Mouse (Mus musculus) spleen, adult 2 months (tissue): ENCODE data around the gene Nup107. TPM values are rescaled to one million over a fixed set of nuclear protein-coding genes. Genes with fewer than 3 reads are reported as not detected.

Experiments
- DNase-seq, 2 experiments: peaks; one replicate each; pipeline versions ENCODE4 v3.0.0 to v3.0.0-alpha.2; 2012 to 2021; ENCODE audit warnings: low spot score in 2 of 2, low read depth in 1 of 2
- H3K27ac ChIP-seq: fragments of 200-500 bp; 2 replicates; pipeline ENCODE4 v1.5.1; 2012; ENCODE audit warnings: low read length, inconsistent platforms; ENCODE audit not compliant: insufficient read depth
- H3K27me3 ChIP-seq: fragments of 200-500 bp; 2 replicates; pipeline ENCODE4 v1.6.1; 2012; ENCODE audit warnings: mild to moderate bottlenecking, moderate library complexity, low read length, inconsistent platforms; ENCODE audit not compliant: control insufficient read depth, insufficient read depth
- H3K36me3 ChIP-seq: fragments of 200-500 bp; 2 replicates; pipeline ENCODE4 v1.6.1; 2012; ENCODE audit warnings: mild to moderate bottlenecking, low read length, inconsistent platforms; ENCODE audit not compliant: control insufficient read depth, insufficient read depth
- H3K4me1 ChIP-seq: fragments of 200-500 bp; 2 replicates; pipeline ENCODE4 v1.6.1; 2011; ENCODE audit warnings: inconsistent platforms; ENCODE audit not compliant: control insufficient read depth, insufficient read depth, insufficient read length
- H3K4me3 ChIP-seq: fragments of 200-500 bp; 2 replicates; pipeline ENCODE4 v1.5.1; 2011; ENCODE audit warnings: mild to moderate bottlenecking, inconsistent platforms; ENCODE audit not compliant: insufficient read depth, insufficient read length; ENCODE audit errors: extremely low read depth
- CTCF ChIP-seq: fragments of 200-500 bp; IDR thresholded peaks from 2 replicates; pipeline ENCODE4 v1.5.1; 2011; ENCODE audit warnings: mild to moderate bottlenecking, inconsistent platforms; ENCODE audit not compliant: insufficient read depth, insufficient read length, insufficient replicate concordance; ENCODE audit errors: extremely low read depth
- POLR2A ChIP-seq: fragments of 200-500 bp; IDR thresholded peaks from 2 replicates; pipeline ENCODE4 v1.6.1; 2011; ENCODE audit warnings: low read depth, low read length, inconsistent platforms
- WGBS: fragments of 180-500 bp; shearing (Covaris S2); methylation state at CpG from one replicate; pipeline ENCODE4 v1.1.7; 2018; 5-methylcytosine and 5-hydroxymethylcytosine counted together
- polyA plus RNA-seq: library from polyadenylated mRNA; depleted of rRNA; stranded (reverse); fragments of >200 nt; gene quantifications from 2 replicates; pipeline ENCODE4 v1.2.3, GENCODE M21; 2012

Nup107 gene
- polyA plus RNA-seq, 1 experiment, result 5.8 TPM

- Histone ChIP-seq H3K36me3 (no peaks in the 10 kb centered on the region), H3K4me3 (no peak overlapping the region), H3K4me1 (no peaks in the 10 kb centered on the region), H3K27me3 (no peaks in the 10 kb centered on the region), H3K27ac (no peak overlapping the region)
- DNase-seq, result no peak
- WGBS, result 92% methylated on average over 12 of the region's 12 CpGs
- TF ChIP-seq POLR2A, result no peak
- TF ChIP-seq CTCF, result no peak
Measured at GRCm38 (mm10) chr10:117797106-117797505, 4.6 kb upstream of the Nup107 start.

- 95% methylated on average over 7 of the region's 7 CpGs for WGBS
- H3K4me1 ChIP-seq, result no peaks in the 10 kb centered on the region
- no peak overlapping the region for H3K27ac ChIP-seq
- no peak for DNase-seq
- no peaks in the 10 kb centered on the region for H3K36me3 ChIP-seq
- no peak for TF ChIP-seq CTCF
- H3K4me3 ChIP-seq, result no peak overlapping the region
- no peaks in the 10 kb centered on the region for H3K27me3 ChIP-seq
Measured at GRCm38 (mm10) chr10:117796181-117796580, 3.7 kb upstream of the Nup107 start.

GRCm38 (mm10) chr10:117795206-117795605 is 2.7 kb upstream of the Nup107 start:
- no peak for TF ChIP-seq CTCF
- no peak for TF ChIP-seq POLR2A
- no peak overlapping the region for H3K4me3 ChIP-seq
- H3K4me1 ChIP-seq, result no peaks in the 10 kb centered on the region
- DNase-seq, result no peak
- H3K36me3 ChIP-seq, result no peaks in the 10 kb centered on the region
- 90% methylated on average over 4 of the region's 4 CpGs for WGBS
- no peak overlapping the region; the same call in 1 of the 2 replicates for H3K27ac ChIP-seq
- H3K27me3 ChIP-seq, result no peaks in the 10 kb centered on the region

- no peak overlapping the region for H3K27ac ChIP-seq
- TF ChIP-seq POLR2A (no peak), CTCF (no peak)
- no peaks in the 10 kb centered on the region for H3K4me1 ChIP-seq
- no peaks in the 10 kb centered on the region for H3K36me3 ChIP-seq
- 75% methylated on average over 11 of the region's 11 CpGs for WGBS
- no peak overlapping the region for H3K4me3 ChIP-seq
- H3K27me3 ChIP-seq, result no peaks in the 10 kb centered on the region
- DNase-seq, result no peak
Measured at GRCm38 (mm10) chr10:117793436-117794030, 1.0 kb upstream of the Nup107 start.

- Histone ChIP-seq H3K36me3 (peaks cover 6% of the 10 kb centered on the region), H3K27ac (no peak overlapping the region), H3K4me1 (no peaks in the 10 kb centered on the region), H3K27me3 (no peaks in the 10 kb centered on the region), H3K4me3 (no peak overlapping the region)
- DNase-seq, result no peak
- 95% methylated on average over 2 of the region's 2 CpGs for WGBS
- TF ChIP-seq CTCF (no peak), POLR2A (no peak)
Measured at GRCm38 (mm10) chr10:117791171-117791470, 1.4 kb downstream of the Nup107 start.

GRCm38 (mm10) chr10:117790421-117791170 is 1.9 kb downstream of the Nup107 start:
- H3K27ac ChIP-seq, result no peak overlapping the region
- 95% methylated on average over 17 of the region's 17 CpGs for WGBS
- DNase-seq, result no peak
- TF ChIP-seq POLR2A (no peak), CTCF (no peak)
- no peaks in the 10 kb centered on the region for H3K4me1 ChIP-seq
- peaks cover 7% of the 10 kb centered on the region for H3K36me3 ChIP-seq
- no peaks in the 10 kb centered on the region for H3K27me3 ChIP-seq
- H3K4me3 ChIP-seq, result no peak overlapping the region

- Histone ChIP-seq H3K27me3 (no peaks in the 10 kb centered on the region), H3K27ac (no peak overlapping the region), H3K4me3 (no peak overlapping the region), H3K36me3 (peaks cover 10% of the 10 kb centered on the region), H3K4me1 (no peaks in the 10 kb centered on the region)
- 91% methylated on average over 1 of the region's 1 CpGs for WGBS
- DNase-seq, result no peak
- TF ChIP-seq POLR2A, result no peak
- no peak for TF ChIP-seq CTCF
Measured at GRCm38 (mm10) chr10:117790011-117790410, 2.5 kb downstream of the Nup107 start.
